Mouse (Mus musculus) urinary bladder, adult 2 months (tissue): ENCODE results near the gene Aco1. TPM values are rescaled to one million over a fixed set of nuclear protein-coding genes. Genes with fewer than 3 reads are reported as not detected.

Source experiments
- DNase-seq: peaks from one replicate; pipeline ENCODE4 v3.0.0; 2022; ENCODE audit warnings: low spot score
- polyA plus RNA-seq: library from polyadenylated mRNA; depleted of rRNA; stranded (reverse); fragments of >200 nt; gene quantifications from 2 replicates; pipeline ENCODE4 v1.2.3, GENCODE M21; 2012

Gene Aco1
- polyA plus RNA-seq, 1 experiment, result 58.4 TPM

GRCm38 (mm10) chr4:40156582-40157499 is 14.0 kb downstream of the Aco1 start:
- no peak for DNase-seq

- DNase-seq, result no peak
These were observed 14.8 kb downstream of the Aco1 start for GRCm38 (mm10) chr4:40157500-40158223.

GRCm38 (mm10) chr4:40158224-40158540 is 15.3 kb downstream of the Aco1 start:
- no peak for DNase-seq

DNA sequence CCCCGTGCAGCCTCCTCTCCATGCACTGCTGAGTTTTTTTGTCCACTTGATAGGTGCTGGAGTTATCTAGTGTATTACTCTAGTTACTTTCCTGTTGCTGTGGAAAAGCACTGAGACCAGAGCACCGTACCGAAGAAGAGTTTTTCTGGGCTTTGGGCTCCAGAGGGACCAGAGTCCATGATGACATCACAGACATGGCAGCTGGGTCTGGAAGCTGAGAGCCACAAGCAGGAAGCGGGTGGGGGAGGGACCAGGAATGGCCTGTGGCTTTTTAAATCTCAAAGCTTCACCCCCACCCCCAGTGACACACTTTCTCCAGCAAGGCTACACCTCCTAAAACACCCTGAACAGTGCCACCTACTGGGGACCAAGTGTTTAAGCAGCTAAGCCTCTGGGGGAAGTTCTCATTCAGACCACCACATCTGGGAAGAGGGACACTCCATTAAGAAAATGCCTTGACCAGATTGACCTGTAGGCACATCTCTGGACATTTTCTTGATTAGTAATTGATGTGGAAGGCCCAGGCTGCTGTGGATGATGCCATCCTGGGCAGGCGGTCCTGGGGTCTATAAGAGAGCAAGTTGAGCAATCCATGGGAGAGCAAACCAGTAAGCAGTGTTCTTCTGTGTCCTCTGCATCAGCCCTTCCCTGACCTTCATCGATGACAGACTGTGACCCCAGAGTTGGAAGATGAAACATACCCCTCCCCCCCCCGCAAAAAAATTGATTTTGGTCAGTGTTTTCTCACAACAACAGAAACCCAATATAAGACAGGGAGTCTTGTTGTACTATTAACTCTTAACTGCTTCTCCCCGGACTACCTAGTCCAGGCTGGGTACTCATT is 17.9 kb downstream of the Aco1 start:
- no peak for DNase-seq

- no peak for DNase-seq
These were observed 20.8 kb downstream of the Aco1 start for GRCm38 (mm10) chr4:40163646-40164045.

GRCm38 (mm10) chr4:40171477-40171876 is 28.6 kb downstream of the Aco1 start:
- no peak for DNase-seq

- no peak for DNase-seq
These were observed 29.5 kb downstream of the Aco1 start for GRCm38 (mm10) chr4:40172336-40172735.

GRCm38 (mm10) chr4:40174321-40174720 is 31.4 kb downstream of the Aco1 start:
- DNase-seq, result no peak

- DNase-seq, result no peak
These were observed 35.7 kb downstream of the Aco1 start for GRCm38 (mm10) chr4:40178584-40178983.

DNA sequence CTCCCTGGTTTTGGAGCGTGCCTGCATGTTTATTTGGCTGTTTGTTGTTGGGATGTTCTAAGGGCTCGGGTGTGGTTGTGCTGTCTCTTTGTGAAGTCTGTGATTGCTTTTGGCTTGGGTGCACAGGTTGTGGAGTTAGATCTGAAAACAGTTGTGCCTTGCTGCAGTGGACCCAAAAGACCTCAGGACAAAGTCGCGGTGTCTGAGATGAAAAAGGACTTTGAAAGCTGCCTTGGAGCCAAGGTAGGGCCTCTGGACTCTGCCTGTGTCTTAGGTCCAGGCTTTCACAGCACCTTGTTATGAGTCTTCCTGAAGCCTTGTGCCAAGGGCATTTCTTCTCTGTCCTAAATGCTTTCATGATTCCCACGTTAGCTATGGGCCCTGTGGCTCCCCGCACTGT is 37.2 kb downstream of the Aco1 start:
- no peak for DNase-seq

- DNase-seq, result no peak
These were observed 38.8 kb downstream of the Aco1 start for GRCm38 (mm10) chr4:40181681-40182080.

DNA sequence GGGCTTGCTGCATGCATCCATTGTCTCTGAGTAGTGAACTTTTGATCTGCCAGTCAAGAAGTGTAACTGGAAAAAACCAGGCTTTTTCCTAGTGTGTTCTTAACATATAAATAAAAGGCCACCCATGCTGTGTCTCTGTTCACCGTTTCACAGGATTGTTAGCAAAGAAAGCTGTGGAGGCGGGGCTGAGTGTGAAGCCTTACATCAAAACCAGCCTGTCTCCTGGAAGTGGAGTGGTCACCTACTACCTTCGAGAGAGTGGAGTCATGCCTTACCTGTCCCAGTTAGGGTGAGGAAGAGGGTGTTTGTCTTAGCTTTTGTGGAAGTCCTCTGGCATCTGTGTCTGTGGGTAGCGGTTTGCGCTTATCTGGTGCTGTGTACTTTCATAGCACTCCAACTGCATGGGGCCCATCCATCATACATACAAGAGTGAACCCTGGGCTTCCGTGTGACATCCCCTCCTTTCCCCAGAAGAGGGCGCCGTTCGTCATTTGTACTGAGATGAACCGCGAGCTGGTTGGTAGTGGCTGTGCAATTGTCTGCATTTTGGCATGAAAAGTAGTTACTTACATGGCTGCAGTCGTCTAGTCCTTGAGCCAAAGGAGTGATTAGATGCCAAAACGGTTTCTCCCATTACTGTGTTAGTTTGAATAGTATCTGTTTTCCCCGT is 39.9 kb downstream of the Aco1 start:
- DNase-seq, result no peak

DNA sequence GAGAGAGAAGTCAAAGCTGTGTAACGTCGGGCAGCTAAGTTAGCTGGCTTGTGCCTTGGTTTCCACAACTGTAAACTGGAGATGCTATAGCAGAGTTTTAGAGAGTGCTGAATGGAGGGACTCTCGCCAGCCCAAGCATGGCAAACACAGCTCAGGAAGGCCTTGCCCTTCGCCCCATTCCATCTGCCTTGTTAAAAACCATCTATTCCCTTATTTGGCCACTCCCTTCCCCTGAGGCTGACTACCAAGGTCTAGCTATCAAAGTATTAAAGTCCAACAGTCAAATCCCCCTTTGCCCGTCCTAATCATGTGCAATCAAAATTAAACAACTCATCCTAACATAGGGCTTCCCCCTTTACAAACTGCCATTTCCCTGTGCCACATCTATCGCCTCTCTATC is 40.9 kb downstream of the Aco1 start:
- no peak for DNase-seq

DNA sequence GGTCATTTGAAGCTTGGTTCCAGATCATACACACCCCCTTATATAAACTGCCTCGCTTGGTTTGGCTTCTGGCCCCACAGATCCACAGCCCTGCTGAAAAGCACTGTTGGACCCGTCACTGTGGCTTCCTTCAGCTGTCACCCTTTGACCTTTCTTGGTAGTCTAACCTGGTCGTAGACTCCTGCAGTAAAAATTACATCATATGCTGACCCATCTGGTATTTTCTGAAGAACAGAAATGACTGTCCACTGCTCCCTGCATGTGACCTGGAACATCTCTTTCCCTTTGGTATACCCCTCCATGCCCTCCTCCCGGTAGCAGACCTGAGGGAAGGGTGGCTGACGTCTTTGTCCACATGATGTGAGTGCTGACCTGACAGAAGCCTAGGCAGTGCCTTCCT is 41.6 kb downstream of the Aco1 start:
- no peak for DNase-seq

DNA sequence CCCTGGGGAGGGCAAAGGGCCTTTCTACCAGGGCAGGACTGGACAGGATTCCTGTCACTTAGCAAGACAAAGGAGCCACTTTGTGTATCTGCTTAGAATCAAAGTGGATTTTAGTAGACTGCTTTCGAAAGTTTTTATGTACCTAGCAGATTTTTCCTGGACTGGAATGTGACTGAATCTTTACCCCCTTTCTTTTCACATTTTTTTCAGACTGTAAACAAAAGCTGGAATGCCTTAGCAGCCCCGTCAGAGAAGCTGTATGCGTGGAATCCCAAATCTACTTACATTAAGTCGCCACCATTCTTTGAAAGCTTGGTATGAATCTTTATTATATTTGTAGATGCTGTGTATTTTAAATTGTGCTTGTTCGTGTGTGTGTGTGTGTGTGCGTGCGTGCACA is 45.1 kb downstream of the Aco1 start:
- no peak for DNase-seq

- DNase-seq, result no peak
These were observed 49.4 kb downstream of the Aco1 start for GRCm38 (mm10) chr4:40192246-40192645.

DNA sequence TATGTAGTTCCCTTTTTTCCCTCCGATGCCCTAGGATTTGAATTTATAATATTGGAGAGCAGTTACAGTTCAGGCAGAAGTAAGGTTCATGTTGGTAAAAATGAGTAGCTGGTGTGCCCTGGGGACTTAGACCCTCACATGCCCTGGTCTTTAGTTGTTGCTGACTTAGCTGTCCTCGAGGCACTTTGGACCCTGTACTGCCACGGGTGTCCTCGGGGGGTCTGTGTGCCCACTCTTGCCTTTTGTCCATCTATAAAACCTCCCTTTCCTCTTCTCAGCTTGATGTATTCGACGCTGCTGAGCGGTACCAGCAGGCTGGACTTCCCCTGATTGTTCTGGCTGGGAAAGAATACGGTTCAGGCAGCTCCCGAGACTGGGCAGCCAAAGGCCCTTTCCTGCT is 50.6 kb downstream of the Aco1 start:
- DNase-seq, result no peak

GRCm38 (mm10) chr4:40195336-40195735 is 52.5 kb downstream of the Aco1 start:
- no peak for DNase-seq

GRCm38 (mm10) chr4:40202205-40202604 is 59.3 kb downstream of the Aco1 start:
- DNase-seq, result no peak

- DNase-seq, result no peak
These were observed 61.5 kb downstream of the Aco1 start for GRCm38 (mm10) chr4:40204374-40204773.

- no peak for DNase-seq
These were observed 62.5 kb downstream of the Aco1 start for GRCm38 (mm10) chr4:40205231-40205903.
